Mouse (Mus musculus): Measurements from ENCODE around the gene Tcf20.

The Tcf20 gene

DNA sequence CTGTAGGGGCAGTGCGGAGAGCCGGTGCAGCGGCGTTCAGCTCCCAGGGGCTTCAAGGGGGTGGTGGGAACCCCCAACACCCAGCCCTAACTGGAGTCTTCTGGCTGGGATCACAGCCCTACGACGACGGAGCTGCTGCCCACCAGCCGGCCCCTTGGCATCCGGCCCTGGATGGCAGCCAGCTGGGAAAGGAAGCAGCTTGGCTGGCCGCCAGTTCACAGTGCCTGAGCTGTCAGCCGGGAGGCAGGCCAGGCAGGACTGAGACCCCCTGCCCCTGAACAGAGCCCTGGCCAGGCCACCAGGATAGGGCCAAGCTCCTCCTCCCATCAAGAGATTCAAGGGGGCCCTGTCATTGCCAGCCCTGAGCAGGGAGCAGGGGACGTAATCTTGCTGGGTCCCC lies 65.6 kb downstream of the Tcf20 start:
- peak; percentile 96 for DNase-seq

DNA sequence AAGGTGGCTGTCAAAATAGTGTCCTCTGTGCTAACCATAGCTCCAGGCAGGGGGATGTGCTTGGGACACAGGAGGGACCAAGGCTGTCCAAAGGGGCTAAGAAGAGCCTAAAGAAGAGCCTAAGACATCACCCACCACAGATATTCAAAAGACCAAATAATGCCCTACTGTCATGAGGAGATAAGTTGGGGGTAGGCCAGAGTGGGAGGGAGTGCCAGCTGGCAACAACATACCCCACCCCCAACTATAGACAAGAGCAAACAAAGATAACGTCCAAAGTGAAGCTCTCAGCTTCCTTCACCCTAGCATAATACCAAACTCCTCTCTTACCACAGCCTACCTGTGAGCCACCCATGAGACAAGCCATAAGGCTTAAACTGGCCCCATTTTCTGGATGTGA lies 66.1 kb downstream of the Tcf20 start:
- DNase-seq: no peak

DNA sequence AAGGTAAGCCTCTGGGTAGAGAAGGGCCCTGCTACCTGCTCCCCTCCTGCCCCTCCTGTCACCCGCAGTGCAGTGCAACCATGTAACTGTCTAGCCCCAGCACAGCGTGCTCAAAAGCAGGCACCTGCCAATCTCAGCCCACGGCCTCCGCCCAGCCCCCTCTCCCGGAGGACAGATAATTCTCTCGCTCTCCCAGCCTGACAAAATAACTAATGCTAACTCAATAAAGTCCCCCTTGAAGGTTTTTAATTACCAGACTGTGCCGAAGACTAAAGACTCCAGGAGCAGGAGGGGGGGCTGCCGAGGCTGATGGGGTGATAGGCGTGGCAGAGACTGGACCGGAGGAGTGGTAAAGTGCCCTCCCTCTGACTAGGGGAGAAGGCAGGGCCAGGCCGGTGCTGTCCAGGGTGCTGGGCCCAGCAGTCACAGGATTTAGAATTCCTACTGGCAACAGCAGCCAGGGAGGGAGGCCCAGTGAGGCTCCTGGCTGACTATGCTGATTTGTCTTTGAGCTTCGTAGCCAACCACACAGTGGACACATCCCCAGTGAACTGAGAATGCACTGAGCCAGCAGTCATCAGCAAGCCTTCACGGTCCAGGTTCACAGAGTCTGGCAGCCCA lies 66.7 kb downstream of the Tcf20 start:
- DNase-seq: peak; percentile 90

DNA sequence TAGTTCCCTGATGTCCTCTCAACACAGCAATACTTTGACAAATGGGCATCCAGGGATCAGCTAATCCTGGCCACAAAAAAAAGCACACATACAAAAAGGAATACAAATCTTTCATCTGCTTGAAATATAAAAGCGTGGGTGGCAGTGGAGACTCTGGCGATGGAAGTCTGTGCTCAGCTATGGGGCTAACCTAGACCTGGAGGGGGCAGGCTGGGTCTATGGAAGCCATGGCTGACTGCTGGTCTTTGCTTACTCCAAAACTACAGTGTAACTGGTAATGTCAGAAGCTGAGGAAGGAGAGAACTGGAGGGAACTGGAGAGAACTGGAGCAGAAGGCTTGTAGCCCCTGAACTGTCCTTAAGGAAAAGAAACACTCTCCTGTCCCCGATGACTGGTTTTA lies 69.7 kb downstream of the Tcf20 start:
- no peak for DNase-seq

DNA sequence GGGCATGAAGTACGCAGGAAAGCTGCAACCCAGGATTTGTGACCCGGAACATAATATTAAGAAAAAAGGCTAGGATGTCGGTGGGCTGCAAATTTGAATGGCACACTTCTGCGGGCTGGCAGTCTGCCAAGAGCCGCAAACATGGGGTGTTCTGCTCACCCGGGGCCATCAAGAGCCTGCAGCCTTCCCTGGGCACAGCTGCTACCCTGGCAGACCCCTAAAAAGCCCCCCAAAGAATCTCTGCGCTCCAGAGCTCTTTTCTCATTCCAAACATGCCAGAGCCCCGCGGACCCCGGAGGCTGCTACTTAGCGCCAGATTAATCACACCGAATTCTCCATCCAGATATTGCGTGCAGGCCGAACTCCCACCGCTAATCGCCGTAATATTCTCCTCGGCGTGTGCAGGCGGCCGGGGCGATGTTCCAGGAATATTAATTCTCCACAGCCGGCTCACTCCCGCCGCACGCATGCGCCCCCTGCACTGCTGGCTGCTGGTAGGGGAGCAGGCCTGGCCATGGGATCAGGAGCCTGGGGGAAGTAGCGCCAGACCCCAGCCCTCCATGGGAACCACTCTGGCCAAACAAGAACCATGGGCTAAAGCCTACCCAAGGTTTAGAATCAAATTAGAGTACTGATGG lies 70.3 kb downstream of the Tcf20 start:
- peak; percentile 71 for DNase-seq

DNA sequence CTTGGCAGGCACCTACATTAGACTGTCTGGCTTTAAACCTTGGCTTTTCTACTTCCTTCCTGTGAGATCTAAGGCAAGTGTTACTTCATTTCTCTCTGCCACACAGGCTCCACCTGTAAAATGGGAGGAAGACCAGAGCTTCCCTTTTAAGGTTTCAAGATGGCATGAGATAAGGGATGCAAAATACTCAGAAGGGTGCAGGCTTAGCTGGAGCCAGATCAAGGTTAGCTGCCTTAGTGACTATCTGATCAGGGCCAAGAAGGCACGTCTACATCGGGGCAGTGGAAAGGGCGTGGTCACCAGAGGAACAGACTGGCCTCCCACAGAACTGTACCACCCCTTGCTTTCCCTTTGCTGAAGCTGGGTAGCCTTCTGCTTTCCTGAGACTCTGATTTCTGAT lies 73.2 kb downstream of the Tcf20 start:
- DNase-seq: no peak

DNA sequence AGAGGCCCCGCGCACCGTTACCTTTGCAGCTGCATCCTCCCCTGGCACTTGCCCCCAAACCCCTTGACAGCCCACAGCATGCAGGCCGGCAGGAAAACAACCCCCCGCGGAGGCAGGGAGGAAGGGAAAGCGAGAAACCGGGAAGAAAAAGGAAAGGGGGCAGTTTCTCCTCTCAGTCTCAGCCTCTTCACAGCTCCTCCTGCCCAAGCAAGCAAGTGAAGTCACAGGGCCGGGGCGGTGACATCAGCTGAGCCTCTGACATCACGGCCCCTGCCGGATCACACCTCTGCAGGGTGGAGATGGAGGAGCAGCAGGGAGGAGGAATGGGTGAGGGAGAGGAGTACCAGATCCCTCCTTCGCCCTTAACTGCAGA lies 75.7 kb downstream of the Tcf20 start:
- no peak for DNase-seq

DNA sequence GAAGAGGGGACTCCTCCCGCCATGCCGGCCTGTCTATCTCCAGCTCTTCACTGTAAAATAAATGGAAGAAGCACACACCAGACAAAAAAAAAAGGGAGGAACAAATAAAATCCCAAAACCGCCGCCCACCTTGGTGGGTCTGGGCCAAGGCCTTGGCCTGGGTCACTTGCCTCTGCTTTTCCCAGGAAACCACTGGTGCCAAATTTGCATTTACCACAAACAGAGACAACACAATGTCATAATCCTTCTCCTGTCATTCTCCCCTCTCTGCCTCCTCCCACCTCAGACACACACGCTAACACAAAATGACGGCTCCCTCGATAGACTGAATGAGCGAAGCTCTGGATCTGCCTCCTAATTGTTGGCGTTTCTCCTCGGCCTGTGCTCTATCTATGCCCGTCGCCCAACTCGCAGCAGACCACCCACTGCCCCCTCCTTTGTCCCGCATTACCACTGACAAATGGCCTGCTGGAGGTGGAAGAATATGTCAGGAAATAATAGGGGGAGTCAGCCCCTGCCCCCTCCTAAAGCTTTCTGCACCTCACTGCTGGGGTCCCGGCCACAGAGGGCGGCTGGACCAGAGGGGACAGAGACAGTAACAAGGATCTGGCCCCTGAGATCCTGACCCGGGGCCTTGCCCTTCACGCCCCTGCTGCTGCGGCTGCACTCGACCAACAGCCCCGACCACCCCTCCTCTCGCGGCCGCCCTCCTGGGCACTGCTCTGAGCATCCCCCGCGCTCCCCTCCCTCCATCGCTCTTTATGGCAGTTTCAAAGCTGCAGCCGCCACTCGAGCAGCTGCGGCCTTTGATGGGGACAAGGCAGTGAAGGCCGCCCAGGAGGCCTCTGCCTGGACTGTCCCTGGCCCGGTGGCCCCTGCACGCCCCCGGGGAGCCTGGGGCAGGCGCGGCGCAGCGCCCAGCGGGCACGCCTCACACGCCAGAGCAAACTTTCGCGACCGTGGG lies 76.4 kb downstream of the Tcf20 start:
- DNase-seq: no peak

DNA sequence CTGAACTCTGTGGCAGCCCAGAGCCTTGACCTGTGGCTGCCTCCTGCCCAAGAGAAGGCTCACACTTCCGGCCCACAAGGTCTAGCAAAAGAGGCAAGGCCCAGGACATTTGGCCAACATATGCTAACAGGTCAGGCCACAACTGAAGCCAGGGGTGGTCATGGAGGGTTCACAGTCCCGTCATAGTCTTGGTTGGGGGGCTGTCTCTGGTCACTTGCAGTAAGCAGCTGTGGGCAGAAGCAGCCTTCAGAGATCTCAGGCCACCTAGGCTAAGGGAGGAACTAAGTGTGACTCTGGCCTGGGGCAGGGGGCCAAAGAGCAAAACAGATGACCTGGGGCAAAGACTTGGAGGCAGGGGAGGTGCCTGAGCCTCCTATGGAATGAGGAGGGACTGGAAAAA lies 77.1 kb downstream of the Tcf20 start:
- no peak for DNase-seq

DNA sequence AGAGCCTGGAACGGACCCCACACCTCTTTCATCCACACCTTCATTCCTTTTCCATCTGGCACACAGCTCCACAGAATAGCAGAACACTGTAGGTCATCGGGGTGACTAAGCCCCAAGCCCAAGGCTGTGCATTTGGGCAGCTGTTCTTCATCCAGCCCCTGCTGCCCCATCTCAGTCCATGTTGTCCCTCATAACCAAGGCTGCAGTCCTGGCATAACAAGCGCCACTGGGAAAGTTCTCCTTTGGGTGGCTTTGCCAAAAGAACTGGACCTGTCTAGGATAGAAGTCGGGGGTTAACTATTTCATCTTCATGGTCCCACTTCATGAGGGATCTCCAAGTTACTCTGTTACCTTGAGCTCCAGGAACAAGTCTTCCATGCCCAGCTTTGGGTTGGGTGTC lies 77.9 kb downstream of the Tcf20 start:
- no peak for DNase-seq

DNA sequence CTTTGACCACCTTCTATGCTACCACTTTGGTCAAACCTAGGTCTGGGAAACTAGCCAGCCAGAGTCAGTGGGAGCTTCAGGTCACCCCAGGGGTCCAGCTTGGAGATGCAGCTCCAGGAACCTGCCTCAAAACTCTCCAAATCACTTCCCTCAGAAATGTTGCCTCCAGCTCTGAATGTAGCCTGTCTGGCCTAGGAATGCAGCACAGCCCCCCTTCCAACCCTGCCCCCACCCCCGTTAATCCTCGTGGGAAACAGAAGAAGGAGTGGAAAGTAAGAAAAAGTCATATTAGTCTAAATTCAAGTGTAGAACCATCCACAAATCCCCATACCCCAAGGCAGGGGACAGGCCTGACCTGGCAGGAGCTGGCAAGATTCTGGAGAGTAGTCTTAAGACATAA lies 79.2 kb downstream of the Tcf20 start:
- DNase-seq: no peak

DNA sequence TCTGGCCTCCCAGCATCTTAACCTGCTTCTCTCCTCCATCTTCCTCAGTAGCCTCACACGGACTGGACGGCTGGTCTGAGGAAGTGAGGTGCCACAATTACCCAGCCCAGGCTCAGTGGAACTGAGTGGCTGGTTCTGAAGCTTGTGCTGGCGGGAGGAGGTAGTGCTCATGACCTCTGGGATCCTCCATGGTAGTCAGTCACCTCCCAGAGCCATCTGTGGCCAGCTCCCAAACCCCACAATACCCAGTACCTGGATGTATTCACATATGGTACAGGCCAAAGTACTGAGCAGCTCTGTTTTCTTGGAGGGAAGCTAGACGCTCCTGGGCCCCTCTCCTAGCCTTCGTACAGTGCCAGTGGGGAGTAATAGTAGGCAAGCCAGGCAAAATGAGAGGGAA lies 80.4 kb downstream of the Tcf20 start:
- DNase-seq: no peak

DNA sequence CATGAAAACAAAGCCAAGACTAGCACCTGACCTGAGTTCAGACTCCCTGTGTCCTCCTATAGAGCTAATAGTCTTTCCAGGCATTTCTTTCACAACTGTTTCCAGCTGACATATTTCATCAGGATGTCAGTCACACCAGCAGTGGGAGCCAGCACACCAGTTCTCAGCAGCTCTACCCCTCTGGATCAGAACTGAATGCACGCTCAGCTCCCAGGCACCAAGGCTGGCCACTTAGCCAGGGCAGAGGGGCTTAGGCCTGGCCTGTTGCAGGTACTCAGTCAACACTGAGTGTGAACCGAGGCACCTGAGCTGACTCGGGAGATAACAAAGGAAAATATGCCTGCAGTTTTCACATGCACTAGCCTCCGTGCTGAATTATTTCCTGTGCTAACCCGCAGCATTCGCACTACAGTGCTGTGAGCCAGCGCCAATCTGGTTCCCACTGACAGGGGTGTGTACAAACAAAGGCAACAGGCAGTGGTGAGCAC lies 81.1 kb downstream of the Tcf20 start:
- no peak for DNase-seq

DNA sequence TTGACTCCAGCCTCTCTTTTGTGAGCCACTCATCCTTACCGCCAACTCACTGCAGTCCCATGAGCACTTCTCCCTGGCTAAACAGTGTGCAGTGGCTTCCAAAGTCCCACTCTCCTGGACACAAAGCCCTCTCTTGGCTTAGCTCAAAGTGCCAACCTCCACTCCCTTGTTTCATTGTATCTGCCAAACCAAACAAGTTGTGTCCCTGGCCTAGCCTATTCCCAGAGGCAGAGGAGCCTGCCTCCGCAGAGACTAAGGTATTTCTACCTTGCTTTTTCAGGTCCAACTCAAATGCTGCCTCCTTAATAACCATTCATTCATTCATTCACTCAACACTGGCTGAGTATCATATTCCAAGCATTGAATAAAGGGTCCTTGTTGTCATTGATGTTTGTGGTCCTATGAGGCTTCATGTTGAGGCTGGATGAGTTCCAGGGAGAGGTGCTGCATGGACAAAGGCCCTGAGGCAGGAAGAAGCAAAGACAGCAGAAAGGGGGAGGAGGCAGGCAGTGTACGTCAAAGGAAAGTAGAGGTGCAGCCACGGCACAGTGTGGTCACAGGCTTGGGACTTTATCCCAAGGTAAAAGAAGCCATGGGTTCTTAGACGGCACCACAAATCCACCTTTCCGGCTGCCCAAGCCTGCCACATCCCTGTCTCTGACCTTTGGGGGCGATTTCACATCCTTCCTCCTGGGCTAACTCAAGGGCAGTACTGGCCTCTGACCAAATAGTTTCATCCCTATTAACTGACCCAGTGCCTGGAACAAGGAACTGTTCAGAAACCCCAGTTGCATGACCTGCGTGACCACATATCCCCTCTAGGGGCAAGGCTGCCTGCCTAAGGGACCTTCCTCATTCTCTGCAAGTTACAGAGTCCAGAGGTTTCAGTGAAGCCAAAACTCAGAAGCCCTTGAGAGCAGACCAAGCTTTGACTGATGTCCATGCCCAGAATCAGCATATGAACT lies 82.0 kb downstream of the Tcf20 start:
- no peak for DNase-seq

DNA sequence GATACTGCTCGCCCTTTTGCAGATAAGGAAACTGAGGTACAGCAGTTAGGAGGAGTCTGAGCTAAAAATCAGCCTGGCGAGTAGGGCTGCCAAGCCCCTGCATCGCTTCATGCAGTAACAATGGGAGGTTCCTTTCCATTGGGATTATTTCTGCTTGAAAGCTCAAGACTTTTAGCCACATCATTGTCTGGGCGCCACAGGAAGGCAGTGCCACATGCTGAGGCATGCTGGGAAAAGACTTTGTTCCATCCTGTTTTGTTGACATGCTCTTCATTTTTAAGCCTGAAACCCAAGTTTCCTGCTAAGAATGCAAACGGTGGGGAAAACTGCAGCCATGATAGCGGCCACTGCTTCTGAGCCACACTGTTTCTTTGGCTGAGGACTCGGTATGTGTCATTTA lies 83.1 kb downstream of the Tcf20 start:
- DNase-seq: no peak

DNA sequence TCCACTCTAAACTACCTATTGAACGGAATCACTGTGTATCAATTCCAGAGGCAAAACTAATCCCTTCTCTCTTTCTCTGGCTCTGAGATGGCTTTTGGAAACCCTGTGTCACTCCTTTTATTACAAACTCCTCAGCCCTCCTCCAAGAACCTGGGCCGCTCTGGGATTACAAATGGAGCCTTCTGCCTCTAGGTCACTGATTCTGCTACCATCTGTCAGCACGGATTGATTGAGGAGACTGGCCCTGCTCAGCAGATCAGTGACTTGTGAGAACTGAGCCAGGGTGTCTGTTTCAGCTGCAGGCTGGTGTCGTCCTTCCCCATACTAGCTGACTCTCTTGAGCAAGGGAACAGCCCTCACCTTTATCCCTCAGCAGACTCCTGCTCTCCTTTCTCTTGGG lies 85.2 kb downstream of the Tcf20 start:
- no peak for DNase-seq

DNA sequence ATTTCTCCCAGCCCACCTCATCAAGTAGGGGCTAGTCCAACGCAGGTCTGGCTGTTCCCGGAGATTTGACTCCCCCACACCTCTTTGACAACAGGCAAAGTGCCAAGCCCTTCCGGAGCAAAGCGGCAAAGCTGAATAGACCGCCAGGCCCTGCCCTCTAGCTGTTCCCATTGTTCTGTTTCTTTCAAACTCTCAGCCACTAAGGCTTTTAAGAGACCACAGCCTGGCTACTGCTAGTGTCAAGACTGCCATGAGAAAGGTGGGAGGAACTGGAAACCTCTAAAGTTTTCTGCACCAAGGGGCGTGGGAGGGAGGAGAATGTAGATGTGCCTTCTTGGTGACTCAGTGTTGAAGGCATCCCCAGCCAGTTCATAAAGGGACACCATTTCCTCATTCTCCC lies 86.4 kb downstream of the Tcf20 start:
- DNase-seq: no peak

DNA sequence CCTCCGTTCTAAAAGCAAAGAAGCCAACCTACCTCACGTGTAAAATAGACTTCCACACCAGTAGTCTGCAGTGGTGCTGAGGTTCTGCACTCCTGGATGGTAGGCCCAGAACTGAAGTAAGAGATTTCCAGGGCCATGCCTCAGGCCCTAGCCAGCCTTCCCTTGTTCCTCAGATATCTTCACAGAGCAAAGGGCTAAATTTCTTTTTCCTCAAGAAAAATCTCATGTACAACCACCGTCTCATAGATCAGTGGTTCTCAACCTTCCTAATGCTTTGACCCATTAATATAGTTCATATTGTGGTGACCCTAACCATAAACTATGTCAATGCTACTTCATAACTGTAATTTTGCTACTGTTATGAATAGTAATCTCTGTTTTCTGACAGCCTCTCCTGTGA lies 87.3 kb downstream of the Tcf20 start:
- no peak for DNase-seq

DNA sequence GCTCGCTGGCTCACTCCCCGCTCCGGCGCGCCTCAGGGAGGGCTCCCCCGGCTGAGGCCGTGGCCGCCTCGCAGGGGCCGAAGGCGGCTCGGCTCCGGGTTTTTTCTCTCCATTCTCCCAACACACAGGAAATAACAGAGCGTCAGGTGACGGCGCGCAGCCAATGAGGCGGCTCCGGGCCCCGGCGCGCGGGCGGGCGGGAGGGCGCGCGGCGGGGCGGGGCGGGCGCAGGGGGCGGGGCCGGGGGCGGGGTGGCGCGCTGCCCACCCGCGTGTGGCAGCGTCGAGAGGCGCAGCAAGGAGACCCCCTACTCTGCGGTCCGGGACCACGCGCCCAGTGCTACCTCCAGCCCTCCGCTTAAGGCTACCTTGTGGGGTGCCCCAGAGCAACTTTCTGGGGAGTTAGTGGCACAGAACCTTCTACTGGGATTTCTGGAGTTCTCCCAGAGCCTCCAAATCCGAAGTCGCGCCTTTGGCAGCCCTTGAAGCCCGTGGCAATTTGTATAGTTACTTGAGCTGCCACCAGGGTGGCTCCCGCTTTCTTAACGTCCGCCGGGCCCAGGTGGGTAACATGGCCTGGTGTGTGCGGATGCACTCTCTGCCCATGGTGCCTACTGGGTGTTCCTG lies 87.9 kb downstream of the Tcf20 start:
- DNase-seq: peak; percentile 92

DNA sequence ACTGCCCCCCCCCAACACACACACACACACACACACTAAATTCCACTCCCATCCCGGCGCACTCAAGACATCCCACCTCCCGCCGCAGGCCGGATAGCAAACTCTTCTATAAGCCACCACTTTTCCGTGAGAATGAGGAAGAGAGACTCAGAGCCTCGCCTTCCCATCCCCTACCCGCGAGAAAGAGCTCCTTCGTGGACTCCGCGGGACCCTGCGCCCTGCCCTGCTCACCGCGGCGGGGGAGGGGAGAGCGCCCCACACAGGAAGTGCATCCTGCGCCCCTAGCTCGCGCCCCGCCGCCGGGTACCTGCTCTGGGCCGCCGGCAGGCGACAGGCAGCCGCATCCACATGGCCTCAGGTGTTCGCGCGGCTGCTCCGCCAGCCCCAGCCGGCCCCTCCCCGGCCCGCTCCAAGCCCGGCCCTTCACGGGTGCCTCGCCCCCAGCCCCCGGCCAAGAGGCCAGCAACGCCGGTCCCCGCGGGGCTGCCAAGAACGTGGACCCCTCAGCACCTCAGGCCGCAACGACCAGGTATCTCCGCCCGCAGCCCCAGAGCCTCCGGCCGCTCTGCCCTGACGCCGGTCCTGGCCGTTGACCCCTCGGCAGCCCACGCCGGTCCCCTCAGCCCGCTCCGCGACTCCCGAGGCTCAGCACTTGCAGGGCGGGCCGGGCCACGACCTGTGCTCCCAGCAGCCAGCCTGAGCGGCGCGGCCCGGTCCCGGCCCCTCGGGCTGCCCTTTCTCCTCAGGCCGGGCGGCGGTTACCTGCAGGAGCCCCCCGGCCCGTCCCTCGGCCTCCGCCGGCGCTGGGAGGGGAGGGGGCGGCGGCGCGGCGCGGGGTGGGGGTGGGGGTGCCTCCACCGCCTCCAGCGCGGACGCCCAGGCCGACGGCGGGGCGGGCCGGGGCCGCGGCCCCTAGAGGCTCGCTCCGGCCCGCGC lies 88.7 kb downstream of the Tcf20 start:
- peak; percentile 71 for DNase-seq

DNA sequence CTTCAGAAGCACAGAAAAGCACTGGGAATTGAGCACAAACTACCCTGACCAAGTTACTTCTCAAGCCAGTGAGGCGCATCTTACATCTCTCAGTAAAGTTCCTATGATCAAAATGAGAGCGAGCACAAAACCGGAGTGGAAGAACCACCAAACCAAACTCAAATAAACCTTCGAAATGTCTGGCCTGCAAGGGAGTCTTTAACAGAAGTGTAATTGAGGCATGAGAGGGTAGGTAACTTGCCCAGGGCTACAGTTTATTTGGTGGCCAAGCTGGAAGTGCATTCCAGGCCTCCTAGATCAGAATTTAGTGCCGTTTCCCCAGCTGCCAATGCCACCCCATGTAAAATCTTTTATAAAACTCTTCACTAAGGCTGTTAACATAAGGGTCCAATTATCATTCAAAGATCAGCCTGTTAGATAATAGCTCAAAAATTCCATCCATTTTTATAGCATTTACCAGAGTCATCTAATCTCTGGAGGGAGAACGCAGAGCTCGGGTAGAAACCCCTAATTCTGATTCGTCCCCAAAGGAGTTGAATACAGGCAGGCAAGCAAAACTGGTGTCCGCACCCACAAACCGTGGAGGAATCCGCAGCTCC lies 89.4 kb downstream of the Tcf20 start:
- DNase-seq: no peak
